Mouse (Mus musculus) cortical plate, adult 2 months (tissue): ENCODE data around the gene Cxcr2.

Source experiments
- CTCF ChIP-seq: fragments of 200-500 bp; IDR thresholded peaks from 2 replicates; pipeline ENCODE4 v1.5.1; 2011; ENCODE audit warnings: mild to moderate bottlenecking, control low read depth, low read length; ENCODE audit not compliant: insufficient read depth; ENCODE audit errors: extremely low read depth
- POLR2A ChIP-seq: fragments of 200-500 bp; IDR thresholded peaks from 2 replicates; pipeline ENCODE4 v1.6.1; 2011; ENCODE audit warnings: mild to moderate bottlenecking, low read length, control low read depth; ENCODE audit not compliant: insufficient read depth; ENCODE audit errors: extremely low read depth

- TF ChIP-seq POLR2A (no peak), CTCF (no peak)
Observed at GRCm38 (mm10) chr1:74153461-74154184, at the start of gene Cxcr2.
